Mouse (Mus musculus): Measurements from ENCODE around the gene Fscn2. TPM values are rescaled to one million over a fixed set of nuclear protein-coding genes. Genes with fewer than 3 reads are reported as not detected.
A peak's percentile ranks its signal among the peaks of the same experiment; 100 is the strongest.
"Not testable (repeated sequence)": the region's sequence is repeated elsewhere in the genome, so short reads cannot be mapped to it uniquely, and the experiment has no call there.

Fscn2 gene
- polyA plus RNA-seq, 1 experiment = not detected

- TF ChIP-seq CTCF (IDR thresholded peaks at IDR 0.05; ENCODE audit: control insufficient read depth, insufficient read depth, low read length) (no peak), POLR2A (IDR thresholded peaks at IDR 0.05; ENCODE audit: borderline replicate concordance, control insufficient read depth, low read depth, low read length) (no peak)
- Histone ChIP-seq H3K4me3 (replicated peaks; ENCODE audit: control insufficient read depth, low read depth, low read length) (no peak overlapping the region), H3K4me1 (ENCODE audit: control insufficient read depth, insufficient read depth, low read length) (peaks cover 2% of the 10 kb centered on the region; the same call in 1 of the 2 replicates), H3K27ac (ENCODE audit: control insufficient read depth, insufficient read depth, low read depth, low read length, poor library complexity) (no peak overlapping the region)
- WGBS = 90% methylated on average over 4 of the region's 4 CpGs
Measured at GRCm38 (mm10) chr11:120341661-120342060, 19.7 kb upstream of the Fscn2 start.

- Histone ChIP-seq H3K4me1 (ENCODE audit: control insufficient read depth, insufficient read depth, low read length) (peaks cover 2% of the 10 kb centered on the region; the same call in 1 of the 2 replicates), H3K27ac (ENCODE audit: control insufficient read depth, insufficient read depth, low read depth, low read length, poor library complexity) (no peak overlapping the region), H3K4me3 (replicated peaks; ENCODE audit: control insufficient read depth, low read depth, low read length) (no peak overlapping the region)
- WGBS = 81% methylated on average over 5 of the region's 5 CpGs
- TF ChIP-seq POLR2A (IDR thresholded peaks at IDR 0.05; ENCODE audit: borderline replicate concordance, control insufficient read depth, low read depth, low read length) (no peak), CTCF (IDR thresholded peaks at IDR 0.05; ENCODE audit: control insufficient read depth, insufficient read depth, low read length) (no peak)
Measured at GRCm38 (mm10) chr11:120342656-120343160, 18.6 kb upstream of the Fscn2 start.

- H3K4me1 ChIP-seq (ENCODE audit: control insufficient read depth, insufficient read depth, low read length) = peaks cover 2% of the 10 kb centered on the region; the same call in 1 of the 2 replicates
- no peak overlapping the region for H3K27ac ChIP-seq (ENCODE audit: control insufficient read depth, insufficient read depth, low read depth, low read length, poor library complexity)
- 76% methylated on average over 5 of the region's 5 CpGs for WGBS
- no peak for TF ChIP-seq CTCF (IDR thresholded peaks at IDR 0.05; ENCODE audit: control insufficient read depth, insufficient read depth, low read length)
- no peak for TF ChIP-seq POLR2A (IDR thresholded peaks at IDR 0.05; ENCODE audit: borderline replicate concordance, control insufficient read depth, low read depth, low read length)
- H3K4me3 ChIP-seq (replicated peaks; ENCODE audit: control insufficient read depth, low read depth, low read length) = no peak overlapping the region
Measured at GRCm38 (mm10) chr11:120343519-120344309, 17.6 kb upstream of the Fscn2 start.

GRCm38 (mm10) chr11:120344310-120344920 lies 16.9 kb upstream of the Fscn2 start:
- no peak overlapping the region for H3K4me3 ChIP-seq (replicated peaks; ENCODE audit: control insufficient read depth, low read depth, low read length)
- TF ChIP-seq CTCF (IDR thresholded peaks at IDR 0.05; ENCODE audit: control insufficient read depth, insufficient read depth, low read length) = no peak
- H3K4me1 ChIP-seq (ENCODE audit: control insufficient read depth, insufficient read depth, low read length) = peaks cover 2% of the 10 kb centered on the region; the same call in 1 of the 2 replicates
- WGBS = 79% methylated on average over 5 of the region's 5 CpGs
- no peak overlapping the region for H3K27ac ChIP-seq (ENCODE audit: control insufficient read depth, insufficient read depth, low read depth, low read length, poor library complexity)

GRCm38 (mm10) chr11:120345067-120345681 lies 16.2 kb upstream of the Fscn2 start:
- TF ChIP-seq POLR2A (IDR thresholded peaks at IDR 0.05; ENCODE audit: borderline replicate concordance, control insufficient read depth, low read depth, low read length) (0 out of 2 replicates have a peak, but pooled peaks have one; percentile 18), CTCF (IDR thresholded peaks at IDR 0.05; ENCODE audit: control insufficient read depth, insufficient read depth, low read length) (no peak)
- Histone ChIP-seq H3K4me3 (replicated peaks; ENCODE audit: control insufficient read depth, low read depth, low read length) (no peak overlapping the region), H3K4me1 (ENCODE audit: control insufficient read depth, insufficient read depth, low read length) (peaks cover 2% of the 10 kb centered on the region; the same call in 1 of the 2 replicates), H3K27ac (ENCODE audit: control insufficient read depth, insufficient read depth, low read depth, low read length, poor library complexity) (no peak overlapping the region)
- WGBS = 65% methylated on average over 1 of the region's 1 CpGs

- H3K4me1 ChIP-seq (ENCODE audit: control insufficient read depth, insufficient read depth, low read length); H3K27ac ChIP-seq (ENCODE audit: control insufficient read depth, insufficient read depth, low read depth, low read length, poor library complexity): not testable (repeated sequence)
- H3K4me3 ChIP-seq (replicated peaks; ENCODE audit: control insufficient read depth, low read depth, low read length) = peak overlapping the region; percentile 64
- whole genome bisulfite sequencing = 38% methylated on average over 11 of the region's 13 CpGs
Measured at GRCm38 (mm10) chr11:120346383-120347034, 14.8 kb upstream of the Fscn2 start.

GRCm38 (mm10) chr11:120347301-120347700 lies 14.0 kb upstream of the Fscn2 start:
- WGBS = 2% methylated on average over 10 of the region's 10 CpGs
- H3K27ac ChIP-seq (ENCODE audit: control insufficient read depth, insufficient read depth, low read depth, low read length, poor library complexity) = peak overlapping the region; percentile 100
- TF ChIP-seq POLR2A (IDR thresholded peaks at IDR 0.05; ENCODE audit: borderline replicate concordance, control insufficient read depth, low read depth, low read length) (no peak), CTCF (IDR thresholded peaks at IDR 0.05; ENCODE audit: control insufficient read depth, insufficient read depth, low read length) (no peak)
- peaks cover 1% of the 10 kb centered on the region; the same call in 1 of the 2 replicates for H3K4me1 ChIP-seq (ENCODE audit: control insufficient read depth, insufficient read depth, low read length)
- H3K4me3 ChIP-seq (replicated peaks; ENCODE audit: control insufficient read depth, low read depth, low read length) = peak overlapping the region; percentile 92

All from bone marrow, adult 2 months (tissue).